Mouse (Mus musculus) naive thymus-derived CD4-positive, alpha-beta T cell, adult 2 months (primary cell): ENCODE measurements around the gene Fam234a.
"Not testable (repeated sequence)": the region's sequence is repeated elsewhere in the genome, so short reads cannot be mapped to it uniquely, and the experiment has no call there.

ENCODE experiments used
- DNase-seq: peaks from one replicate; pipeline ENCODE4 v3.0.0-alpha.2; 2011; ENCODE audit warnings: low read depth

Fam234a gene

GRCm38 (mm10) chr17:26232863-26233262 lies 11.2 kb downstream of the Fam234a start:
- peak; percentile 64 for DNase-seq

- no peak for DNase-seq
These were observed 12.9 kb downstream of the Fam234a start for GRCm38 (mm10) chr17:26231156-26231555.

GRCm38 (mm10) chr17:26229776-26230175 lies 14.3 kb downstream of the Fam234a start:
- DNase-seq = peak; percentile 60

GRCm38 (mm10) chr17:26225150-26225549 lies 18.9 kb downstream of the Fam234a start:
- DNase-seq = no peak

- no peak for DNase-seq
These were observed 22.5 kb downstream of the Fam234a start for GRCm38 (mm10) chr17:26221508-26221907.

- no peak for DNase-seq
These were observed 31.4 kb downstream of the Fam234a start for GRCm38 (mm10) chr17:26212681-26213080.

GRCm38 (mm10) chr17:26212241-26212640 lies 31.8 kb downstream of the Fam234a start:
- no peak for DNase-seq

- DNase-seq = no peak
These were observed 36.4 kb downstream of the Fam234a start, which contains the start of gene Arhgdig for GRCm38 (mm10) chr17:26207686-26208085. Arhgdig (minus strand) TSS chr17:26207786.

GRCm38 (mm10) chr17:26206392-26206791 lies 37.6 kb downstream of the Fam234a start:
- DNase-seq = no peak

GRCm38 (mm10) chr17:26204766-26205165 lies 39.3 kb downstream of the Fam234a start:
- no peak for DNase-seq

GRCm38 (mm10) chr17:26203321-26203811 lies 40.7 kb downstream of the Fam234a start:
- peak; percentile 60 for DNase-seq

GRCm38 (mm10) chr17:26202737-26203136 lies 41.3 kb downstream of the Fam234a start, which contains the start of gene Rgs11:
Rgs11 (plus strand) TSS chr17:26202951.
- peak; percentile 64 for DNase-seq

- DNase-seq = no peak
These were observed 42.0 kb downstream of the Fam234a start for GRCm38 (mm10) chr17:26201998-26202397.

- DNase-seq = peak; percentile 37
These were observed 43.0 kb downstream of the Fam234a start for GRCm38 (mm10) chr17:26200831-26201705.

GRCm38 (mm10) chr17:26198892-26199291 lies 45.1 kb downstream of the Fam234a start, which contains the start of gene Pdia2:
Pdia2 (minus strand) TSS chr17:26199087.
- DNase-seq = no peak

- DNase-seq = no peak
These were observed 51.4 kb downstream of the Fam234a start for GRCm38 (mm10) chr17:26192481-26193190.

GRCm38 (mm10) chr17:26191486-26191885 lies 52.6 kb downstream of the Fam234a start:
- peak; percentile 50 for DNase-seq

- no peak for DNase-seq
These were observed 55.8 kb downstream of the Fam234a start for GRCm38 (mm10) chr17:26188091-26188805.

GRCm38 (mm10) chr17:26187592-26187991 lies 56.5 kb downstream of the Fam234a start:
- DNase-seq = no peak

GRCm38 (mm10) chr17:26181179-26181578 lies 62.9 kb downstream of the Fam234a start:
- DNase-seq = no peak

GRCm38 (mm10) chr17:26178611-26179010 lies 65.4 kb downstream of the Fam234a start:
- no peak for DNase-seq

- DNase-seq = not testable (repeated sequence)
These were observed 68.8 kb downstream of the Fam234a start for GRCm38 (mm10) chr17:26175248-26175647.
